Mouse (Mus musculus) myocyte (in vitro differentiated cells): ENCODE measurements around the gene Borcs6. TPM values are rescaled to one million over a fixed set of nuclear protein-coding genes. Genes with fewer than 3 reads are reported as not detected.

Experiments
- H3K27me3 ChIP-seq: one replicate; pipeline ENCODE4 v1.6.1; 2011; ENCODE audit not compliant: control insufficient read depth, insufficient read depth, insufficient read length
- H3K36me3 ChIP-seq: one replicate; pipeline ENCODE4 v1.6.1; 2011; ENCODE audit not compliant: control insufficient read depth, insufficient read depth
- H3K4me2 ChIP-seq: one replicate; pipeline ENCODE4 v1.6.1; 2011; ENCODE audit warnings: low read depth, control low read depth
- H3K4me3 ChIP-seq: one replicate; pipeline ENCODE4 v1.5.1; 2011; ENCODE audit warnings: mild to moderate bottlenecking, control low read depth, moderate library complexity
- H3K79me2 ChIP-seq: one replicate; pipeline ENCODE4 v1.6.1; 2011; ENCODE audit not compliant: control insufficient read depth, insufficient read depth
- H3ac ChIP-seq: one replicate; pipeline ENCODE4 v1.6.1; 2011; ENCODE audit not compliant: control insufficient read depth, insufficient read length
- CEBPB ChIP-seq: IDR thresholded peaks from 2 replicates; pipeline ENCODE4 v1.6.1; 2011; ENCODE audit warnings: mild to moderate bottlenecking, moderate library complexity; ENCODE audit not compliant: poor library complexity, insufficient read depth, severe bottlenecking
- E2F4 ChIP-seq: IDR thresholded peaks from one replicate; pipeline ENCODE4 v1.6.1; 2011; ENCODE audit warnings: mild to moderate bottlenecking, control low read depth, moderate library complexity; ENCODE audit not compliant: insufficient read depth
- MAX ChIP-seq: IDR thresholded peaks from one replicate; pipeline ENCODE4 v1.6.1; 2011; ENCODE audit warnings: low read depth, mild to moderate bottlenecking, control low read depth
- MYOD1 ChIP-seq, 3 experiments: IDR thresholded peaks; one replicate each; pipeline ENCODE4 v1.6.1; 2011; ENCODE audit warnings: control low read depth in 2 of 3, low read depth in 2 of 3, mild to moderate bottlenecking in 2 of 3, moderate library complexity in 1 of 3; ENCODE audit not compliant: insufficient read length in 2 of 3, control insufficient read depth in 1 of 3
- MYOG ChIP-seq, 3 experiments: IDR thresholded peaks; one replicate each; pipeline ENCODE4 v1.6.1; 2011; ENCODE audit warnings: control low read depth in 2 of 3, low read depth in 2 of 3, mild to moderate bottlenecking in 2 of 3; ENCODE audit not compliant: insufficient read length in 2 of 3, control insufficient read depth in 1 of 3, insufficient read depth in 1 of 3
- POLR2A ChIP-seq: IDR thresholded peaks from one replicate; pipeline ENCODE4 v1.6.1; 2011; ENCODE audit warnings: low read depth, mild to moderate bottlenecking, control low read depth, moderate library complexity; ENCODE audit not compliant: insufficient read length
- POLR2AphosphoS2 ChIP-seq: IDR thresholded peaks from one replicate; pipeline ENCODE4 v1.6.1; 2011; ENCODE audit warnings: low read depth, control low read depth; ENCODE audit not compliant: insufficient read length
- REST ChIP-seq: IDR thresholded peaks from one replicate; pipeline ENCODE4 v1.6.1; 2011; ENCODE audit warnings: mild to moderate bottlenecking, control low read depth, moderate library complexity; ENCODE audit not compliant: insufficient read depth, insufficient read length
- SRF ChIP-seq: IDR thresholded peaks from one replicate; pipeline ENCODE4 v1.6.1; 2011; ENCODE audit warnings: low read depth; ENCODE audit not compliant: control insufficient read depth, insufficient read length
- TCF12 ChIP-seq: IDR thresholded peaks from one replicate; pipeline ENCODE4 v1.6.1; 2011; ENCODE audit warnings: mild to moderate bottlenecking, control low read depth; ENCODE audit not compliant: poor library complexity, insufficient read depth, severe bottlenecking
- TCF3 ChIP-seq: IDR thresholded peaks from one replicate; pipeline ENCODE4 v1.6.1; 2011; ENCODE audit warnings: low read depth, control low read depth; ENCODE audit not compliant: insufficient read length
- USF1 ChIP-seq: IDR thresholded peaks from one replicate; pipeline ENCODE4 v1.6.1; 2011; ENCODE audit warnings: low read depth, mild to moderate bottlenecking, control low read depth, moderate library complexity
- polyA plus RNA-seq: library from polyadenylated mRNA; unstranded; fragments of >200 nt; fragmentation: generic; extraction: Trizol; gene quantifications from one replicate; pipeline ENCODE4 v1.2.1, GENCODE M21; 2012; ENCODE audit warnings: missing spikeins

Borcs6 gene
- polyA plus RNA-seq, 1 experiment, result 27.2 TPM

DNA sequence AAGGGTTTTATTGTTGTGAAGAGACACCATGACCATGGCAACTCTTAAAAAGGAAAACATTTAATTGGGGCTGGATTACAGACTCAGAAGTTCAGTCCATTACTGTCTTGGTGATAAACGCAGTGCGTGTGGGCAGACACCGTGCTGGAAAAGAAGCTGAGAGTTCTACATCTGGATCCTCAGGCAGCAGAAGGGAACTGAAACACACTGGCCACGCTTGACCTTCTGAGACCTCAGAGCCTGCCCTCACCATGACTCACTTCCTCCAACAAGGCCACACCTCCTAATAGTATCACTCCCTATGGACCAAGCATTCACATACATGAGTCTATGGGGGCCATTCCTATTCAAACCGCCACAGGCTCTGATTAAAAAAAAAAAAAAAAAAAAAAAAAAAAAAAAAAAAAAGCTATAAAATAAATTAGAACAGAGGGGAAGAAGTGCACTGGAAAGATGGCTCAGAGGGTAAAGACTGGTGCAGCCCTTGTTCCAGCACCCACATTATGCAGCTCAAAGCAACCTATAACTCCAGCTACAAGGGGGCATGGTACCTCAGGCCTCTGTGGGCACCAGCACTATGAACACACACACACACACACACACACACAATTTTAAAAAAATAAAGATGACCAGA, 19.4 kb downstream of the Borcs6 start:
- Histone ChIP-seq H3K27me3 (no peaks in the 10 kb centered on the region), H3K4me3 (no peak overlapping the region), H3K36me3 (no peaks in the 10 kb centered on the region), H3K4me2 (peak overlapping the region; percentile 52), H3K79me2 (no peaks in the 10 kb centered on the region), H3ac (no peak overlapping the region)
- TF ChIP-seq REST (no peak), POLR2A (peak; percentile 63), POLR2AphosphoS2 (peak; percentile 62)

DNA sequence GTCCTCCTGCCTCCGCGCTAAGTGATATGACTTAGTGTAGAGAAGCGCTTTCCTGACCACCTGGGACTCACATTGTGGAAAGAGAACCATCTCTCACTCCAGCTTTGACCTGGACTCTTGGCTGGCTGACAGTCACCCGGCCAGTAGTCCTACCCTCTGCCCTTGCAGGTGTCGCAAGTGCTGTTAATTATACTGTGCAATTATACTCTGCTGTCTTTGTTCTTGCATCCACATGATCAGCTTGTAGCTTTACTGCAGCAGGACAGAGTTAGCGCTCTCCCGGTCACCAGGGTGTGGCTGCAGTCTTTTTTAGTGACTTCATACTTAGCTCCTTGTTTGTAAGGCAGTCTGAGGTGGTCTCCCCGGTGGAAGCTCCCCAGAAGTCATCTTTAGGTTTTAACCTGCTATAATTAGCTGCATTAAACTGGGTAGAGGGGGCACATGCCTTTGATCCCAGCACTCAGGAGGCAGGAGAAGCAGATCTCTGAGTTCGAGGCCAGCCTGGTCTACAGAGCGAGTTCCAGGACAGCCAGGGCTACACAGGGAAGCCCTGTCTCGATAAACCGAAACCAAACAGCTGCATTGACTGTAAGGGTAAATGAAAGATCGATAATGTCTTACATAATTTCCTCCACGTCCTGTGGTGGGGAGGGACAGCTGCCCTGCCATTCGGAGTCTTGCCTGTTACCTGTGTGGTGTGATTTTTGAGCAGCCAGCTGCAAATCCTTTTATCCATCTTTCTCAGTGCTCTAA, 20.8 kb downstream of the Borcs6 start:
- no peaks in the 10 kb centered on the region for H3K79me2 ChIP-seq
- H3ac ChIP-seq, result no peak overlapping the region
- TF ChIP-seq REST (no peak), E2F4 (no peak), POLR2A (no peak), CEBPB (no peak), SRF (no peak)
- no peak overlapping the region for H3K4me2 ChIP-seq
- no peaks in the 10 kb centered on the region for H3K36me3 ChIP-seq
- no peak overlapping the region for H3K4me3 ChIP-seq
- no peaks in the 10 kb centered on the region for H3K27me3 ChIP-seq

GRCm38 (mm10) chr11:69080855-69081222, 21.3 kb downstream of the Borcs6 start:
- Histone ChIP-seq H3K4me3 (no peak overlapping the region), H3ac (no peak overlapping the region), H3K79me2 (no peaks in the 10 kb centered on the region), H3K27me3 (no peaks in the 10 kb centered on the region), H3K4me2 (no peak overlapping the region), H3K36me3 (no peaks in the 10 kb centered on the region)
- TF ChIP-seq MYOG (IDR thresholded peaks at IDR 0.05; ENCODE audit: control insufficient read depth in 1 of 3, insufficient read depth in 1 of 3, insufficient read length in 2 of 3, low read depth in 2 of 3) (no peak), TCF12 (no peak), MAX (no peak), REST (no peak), POLR2AphosphoS2 (no peak), MYOD1 (IDR thresholded peaks at IDR 0.05; ENCODE audit: control insufficient read depth in 1 of 3, insufficient read length in 2 of 3, low read depth in 2 of 3) (no peak), POLR2A (no peak), USF1 (no peak), TCF3 (no peak), CEBPB (no peak), E2F4 (no peak), SRF (no peak)

GRCm38 (mm10) chr11:69081613-69082012, 22.1 kb downstream of the Borcs6 start:
- Histone ChIP-seq H3K4me2 (no peak overlapping the region), H3K4me3 (no peak overlapping the region), H3ac (no peak overlapping the region), H3K79me2 (no peaks in the 10 kb centered on the region), H3K27me3 (no peaks in the 10 kb centered on the region), H3K36me3 (no peaks in the 10 kb centered on the region)
- no peak for TF ChIP-seq POLR2AphosphoS2
- TF ChIP-seq E2F4, result no peak
- no peak for TF ChIP-seq SRF
- TF ChIP-seq MYOD1 (IDR thresholded peaks at IDR 0.05; ENCODE audit: control insufficient read depth in 1 of 3, insufficient read length in 2 of 3, low read depth in 2 of 3), result no peak
- TF ChIP-seq REST, result no peak
- TF ChIP-seq CEBPB, result no peak
- TF ChIP-seq TCF3, result no peak
- no peak for TF ChIP-seq USF1
- no peak for TF ChIP-seq MYOG (IDR thresholded peaks at IDR 0.05; ENCODE audit: control insufficient read depth in 1 of 3, insufficient read depth in 1 of 3, insufficient read length in 2 of 3, low read depth in 2 of 3)
- no peak for TF ChIP-seq POLR2A
- no peak for TF ChIP-seq MAX
- no peak for TF ChIP-seq TCF12

DNA sequence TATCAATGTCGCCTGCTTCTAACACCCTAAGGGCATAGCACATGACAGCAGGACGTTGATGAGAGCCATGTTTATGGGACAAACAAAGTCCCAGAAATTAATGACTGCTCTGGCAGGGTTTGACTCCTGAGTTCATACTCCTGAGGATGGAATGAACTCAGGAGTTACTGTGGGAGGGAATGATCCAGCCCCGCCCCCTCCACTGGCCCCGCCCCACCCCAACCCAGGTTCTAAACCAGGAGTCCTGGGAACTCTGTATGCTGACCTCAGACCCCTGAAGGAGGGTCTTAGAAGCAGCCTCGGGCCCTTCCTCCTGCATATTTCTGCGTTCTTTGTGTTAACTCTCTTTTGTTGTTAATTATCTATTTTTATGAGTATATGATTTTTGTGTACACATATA, 26.1 kb downstream of the Borcs6 start:
- Histone ChIP-seq H3K79me2 (peaks cover 26% of the 10 kb centered on the region), H3K4me2 (no peak overlapping the region), H3K36me3 (peaks cover 7% of the 10 kb centered on the region), H3K27me3 (no peaks in the 10 kb centered on the region), H3ac (no peak overlapping the region), H3K4me3 (no peak overlapping the region)
- TF ChIP-seq TCF12 (no peak), MYOG (IDR thresholded peaks at IDR 0.05; ENCODE audit: control insufficient read depth in 1 of 3, insufficient read depth in 1 of 3, insufficient read length in 2 of 3, low read depth in 2 of 3) (no peak), MYOD1 (IDR thresholded peaks at IDR 0.05; ENCODE audit: control insufficient read depth in 1 of 3, insufficient read length in 2 of 3, low read depth in 2 of 3) (no peak), REST (no peak), E2F4 (no peak), TCF3 (no peak), SRF (no peak), MAX (no peak), POLR2A (no peak), USF1 (no peak), POLR2AphosphoS2 (no peak), CEBPB (no peak)
